Mouse (Mus musculus) CH12.LX (cell line): ENCODE data around the gene Cldn2. TPM values are rescaled to one million over a fixed set of nuclear protein-coding genes. Genes with fewer than 3 reads are reported as not detected.
A peak's percentile ranks its signal among the peaks of the same experiment; 100 is the strongest.

Source experiments
- DNase-seq: peaks from one replicate; pipeline ENCODE4 v3.0.0-alpha.2; 2013; ENCODE audit errors: extremely low read depth
- H3K27ac ChIP-seq: 2 replicates; pipeline ENCODE4 v1.5.1; 2012; ENCODE audit warnings: low read depth, mild to moderate bottlenecking, control low read depth, moderate library complexity; ENCODE audit not compliant: insufficient read depth
- H3K27me3 ChIP-seq: replicated peaks from 2 replicates; pipeline ENCODE3; 2012; ENCODE audit warnings: inconsistent platforms
- H3K36me3 ChIP-seq, 2 experiments: replicated peaks in 1 of 2; 2 replicates each; pipeline versions ENCODE3 to v1.6.1; 2012; ENCODE audit warnings: inconsistent platforms in 1 of 2, low read length in 1 of 2, mild to moderate bottlenecking in 1 of 2, mixed read lengths in 1 of 2, moderate library complexity in 1 of 2; ENCODE audit not compliant: control insufficient read depth in 1 of 2, insufficient read depth in 1 of 2
- H3K4me1 ChIP-seq, 2 experiments: 2 replicates each; pipeline ENCODE4 v1.6.1; 2012; ENCODE audit warnings: inconsistent platforms in 1 of 2, moderate library complexity in 1 of 2; ENCODE audit not compliant: insufficient read depth in 2 of 2, control insufficient read depth in 1 of 2
- H3K4me2 ChIP-seq: 2 replicates; pipeline ENCODE4 v1.6.1; 2012; ENCODE audit warnings: low read depth, mild to moderate bottlenecking, control low read depth; ENCODE audit not compliant: poor library complexity, insufficient read depth, severe bottlenecking
- H3K4me3 ChIP-seq, 3 experiments: fragments of 150-350 bp in 1 of 3; sonication (generic) in 1 of 3; replicated peaks in 1 of 3; 2 replicates each; pipeline versions ENCODE3 to v1.5.1; 2011 to 2012; ENCODE audit warnings: low read depth in 2 of 3, low read length in 2 of 3, mild to moderate bottlenecking in 2 of 3, moderate library complexity in 2 of 3, control low read depth in 1 of 3, improper control_type of control experiment in 1 of 3, inconsistent platforms in 1 of 3, mixed read lengths in 1 of 3; ENCODE audit not compliant: poor library complexity in 1 of 3
- H3K79me2 ChIP-seq: replicated peaks from 2 replicates; pipeline ENCODE4 v1.6.1; 2012; ENCODE audit warnings: mild to moderate bottlenecking, moderate library complexity; ENCODE audit not compliant: control insufficient read depth, poor library complexity, insufficient read depth, severe bottlenecking; ENCODE audit errors: extremely low read depth
- H3K9ac ChIP-seq: 2 replicates; pipeline ENCODE4 v1.6.1; 2012; ENCODE audit warnings: low read depth, mild to moderate bottlenecking, control low read depth, moderate library complexity; ENCODE audit not compliant: insufficient read depth
- H3K9me3 ChIP-seq: replicated peaks from 2 replicates; pipeline ENCODE3; 2012; ENCODE audit warnings: low read length, inconsistent platforms, mixed read lengths
- CHD2 ChIP-seq: IDR thresholded peaks from 2 replicates; pipeline ENCODE4 v1.6.1; 2011; ENCODE audit warnings: low read length, improper control_type of control experiment
- CTCF ChIP-seq, 2 experiments: IDR thresholded peaks in 1 of 2; conservative IDR thresholded peaks in 1 of 2; 2 replicates each; pipeline ENCODE4 v1.5.1; 2011 to 2012; ENCODE audit warnings: low read depth in 2 of 2, low read length in 2 of 2, improper control_type of control experiment in 1 of 2, inconsistent platforms in 1 of 2, mild to moderate bottlenecking in 1 of 2, moderate library complexity in 1 of 2
- E2F4 ChIP-seq: IDR thresholded peaks from 2 replicates; pipeline ENCODE4 v1.6.1; 2011; ENCODE audit warnings: low read depth, low read length, improper control_type of control experiment; ENCODE audit not compliant: insufficient replicate concordance
- ELF1 ChIP-seq: IDR thresholded peaks from 2 replicates; pipeline ENCODE4 v1.6.1; 2014; ENCODE audit warnings: low read depth, mild to moderate bottlenecking, inconsistent platforms, low read length, improper control_type of control experiment
- GABPA ChIP-seq: IDR thresholded peaks from 2 replicates; pipeline ENCODE4 v1.6.1; 2012; ENCODE audit warnings: low read depth, low read length, improper control_type of control experiment, inconsistent platforms; ENCODE audit not compliant: insufficient replicate concordance
- HCFC1 ChIP-seq: IDR thresholded peaks from 2 replicates; pipeline ENCODE4 v1.6.1; 2012; ENCODE audit warnings: low read depth, mild to moderate bottlenecking, inconsistent platforms, low read length, improper control_type of control experiment
- JUND ChIP-seq: conservative IDR thresholded peaks from 2 replicates; pipeline ENCODE4 v1.6.1; 2011; ENCODE audit warnings: low read depth, low read length, improper control_type of control experiment
- KAT2A ChIP-seq: IDR thresholded peaks from 2 replicates; pipeline ENCODE4 v1.6.1; 2012; ENCODE audit warnings: low read length, improper control_type of control experiment, inconsistent platforms; ENCODE audit not compliant: insufficient replicate concordance
- MAX ChIP-seq: IDR thresholded peaks from 2 replicates; pipeline ENCODE4 v1.6.1; 2011; ENCODE audit warnings: low read length, improper control_type of control experiment
- MEF2A ChIP-seq: IDR thresholded peaks from 2 replicates; pipeline ENCODE4 v1.6.1; 2014; ENCODE audit warnings: low read depth, mild to moderate bottlenecking, inconsistent platforms, low read length, improper control_type of control experiment, borderline replicate concordance
- MXI1 ChIP-seq: IDR thresholded peaks from 2 replicates; pipeline ENCODE4 v1.6.1; 2011; ENCODE audit warnings: mild to moderate bottlenecking, low read depth, low read length, improper control_type of control experiment
- NELFE ChIP-seq: IDR thresholded peaks from 2 replicates; pipeline ENCODE4 v1.6.1; 2011; ENCODE audit warnings: low read depth, low read length, improper control_type of control experiment
- NRF1 ChIP-seq: IDR thresholded peaks from 2 replicates; pipeline ENCODE4 v1.6.1; 2014; ENCODE audit warnings: low read depth, mild to moderate bottlenecking, inconsistent platforms, low read length, improper control_type of control experiment, moderate library complexity
- PAX5 ChIP-seq: IDR thresholded peaks from 2 replicates; pipeline ENCODE4 v1.6.1; 2012; ENCODE audit warnings: low read length, inconsistent platforms, mixed read lengths
- RAD21 ChIP-seq: IDR thresholded peaks from 2 replicates; pipeline ENCODE4 v1.6.1; 2011; ENCODE audit warnings: low read depth, mild to moderate bottlenecking, low read length, improper control_type of control experiment, moderate library complexity
- SMC3 ChIP-seq: IDR thresholded peaks from 2 replicates; pipeline ENCODE4 v1.6.1; 2011; ENCODE audit warnings: low read depth, low read length, improper control_type of control experiment
- USF1 ChIP-seq: IDR thresholded peaks from 2 replicates; pipeline ENCODE4 v1.6.1; 2014; ENCODE audit warnings: low read depth, mild to moderate bottlenecking, inconsistent platforms, low read length, improper control_type of control experiment
- USF2 ChIP-seq: conservative IDR thresholded peaks from 2 replicates; pipeline ENCODE4 v1.6.1; 2011; ENCODE audit warnings: low read depth, low read length, improper control_type of control experiment
- ZC3H11A ChIP-seq: IDR thresholded peaks from 2 replicates; pipeline ENCODE4 v1.6.1; 2012; ENCODE audit warnings: low read depth, mild to moderate bottlenecking, inconsistent platforms, low read length, improper control_type of control experiment
- ZKSCAN1 ChIP-seq: IDR thresholded peaks from 2 replicates; pipeline ENCODE4 v1.6.1; 2012; ENCODE audit warnings: low read depth, inconsistent platforms, low read length, improper control_type of control experiment, borderline replicate concordance
- ZMIZ1 ChIP-seq: IDR thresholded peaks from 2 replicates; pipeline ENCODE4 v1.6.1; 2012; ENCODE audit warnings: low read depth, mild to moderate bottlenecking, inconsistent platforms, low read length, improper control_type of control experiment
- ZNF384 ChIP-seq: IDR thresholded peaks from 2 replicates; pipeline ENCODE4 v1.6.1; 2012; ENCODE audit warnings: low read depth, low read length, improper control_type of control experiment, inconsistent platforms
- dilution Hi-C: fragments of 300-500 bp; cut with MboI; formaldehyde crosslinking; loops from 2 replicates; pipeline ENCODE4 v1.14.3; 2020; ENCODE audit warnings: low sequenced_read_pairs; ENCODE audit not compliant: extremely low pct_unique_long_range_greater_than_20kb, extremely low pct_ligation_motif_present
- in situ Hi-C: fragments of 300-500 bp; cut with MboI; formaldehyde crosslinking; loops from 3 replicates; pipeline ENCODE4 v1.14.3; 2019; ENCODE audit warnings: low sequenced_read_pairs, low pct_ligation_motif_present, low pct_unique_long_range_greater_than_20kb, mixed read lengths
- polyA plus RNA-seq: library from polyadenylated mRNA; unstranded; fragments of >175 nt; gene quantifications from 2 replicates; pipeline ENCODE4 v1.2.1, GENCODE M21; 2012; ENCODE audit warnings: low read depth; ENCODE audit not compliant: insufficient read length
- total RNA-seq, 2 experiments: library from RNA; depleted of rRNA; stranded (reverse); fragments of 300-350 nt in 1 of 2; fragments of >200 nt in 1 of 2; gene quantifications; 2 replicates each; pipeline ENCODE4 v1.2.3; 2012 to 2014

The Cldn2 gene
- total and polyA plus RNA-seq, 3 experiments, result 0.07 TPM; not detected in 2

DNA sequence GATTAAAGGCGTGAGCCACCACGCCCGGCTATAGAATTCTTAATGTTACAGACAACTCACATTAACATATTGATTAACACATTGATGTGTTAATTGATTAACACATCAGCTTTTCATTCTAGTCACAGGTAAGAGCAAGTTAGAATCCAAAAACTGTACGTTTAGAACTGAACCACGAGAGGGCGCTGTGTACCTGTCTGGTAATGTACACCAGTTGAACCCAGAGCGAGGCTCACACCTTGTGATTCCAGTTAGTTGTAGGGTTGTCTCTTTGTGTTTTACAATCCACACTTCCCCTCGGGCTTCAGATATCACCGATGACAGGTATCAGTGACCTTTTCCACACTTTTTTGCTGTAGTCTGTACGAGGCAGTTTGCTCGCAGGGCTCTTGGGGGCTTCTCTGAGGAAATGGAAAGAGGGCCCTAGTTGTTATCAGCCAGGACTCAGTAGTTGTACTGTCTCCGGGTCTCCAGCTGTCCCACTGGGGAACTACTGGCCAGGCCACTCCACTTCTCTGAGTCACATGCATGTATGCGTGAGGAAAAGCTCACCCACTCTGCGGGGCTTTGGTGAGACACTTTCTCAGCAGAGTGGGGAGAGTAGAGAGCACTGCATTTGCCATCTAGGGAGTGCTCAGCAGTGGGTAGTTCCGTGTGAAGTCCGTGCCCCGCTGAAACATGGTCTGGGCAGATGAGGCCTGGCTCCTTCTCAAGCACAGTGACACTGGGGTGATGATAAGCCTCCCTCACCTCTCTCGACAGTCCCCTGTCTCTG is 26.1 kb upstream of the Cldn2 start:
- no peaks in the 10 kb centered on the region for H3K36me3 ChIP-seq
- H3K9me3 ChIP-seq, result no peaks in the 10 kb centered on the region
- H3K79me2 ChIP-seq, result no peaks in the 10 kb centered on the region
- in situ Hi-C loops, result loop anchor here (10.0 kb wide), 1 partner anchor 60 kb away; no protein-coding TSS in a partner anchor
- dilution Hi-C loops, result no loop called here
- no peak for TF ChIP-seq ZMIZ1
- TF ChIP-seq CTCF (conservative IDR thresholded peaks at IDR 0.05 in 1 of 2, IDR thresholded peaks at IDR 0.05 in 1 of 2; ENCODE audit: low read depth in 2 of 2, low read length in 2 of 2), result peak; percentile 48 to 76
- TF ChIP-seq SMC3, result peak; percentile 77
- peak; percentile 79 for TF ChIP-seq RAD21
- TF ChIP-seq MXI1, result no peak
- no peak for TF ChIP-seq MEF2A
- H3K4me1 ChIP-seq, result no peaks in the 10 kb centered on the region
- H3K4me2 ChIP-seq, result no peak overlapping the region
- no peak overlapping the region for H3K4me3 ChIP-seq
- DNase-seq, result peak; percentile 49
- no peak overlapping the region for H3K9ac ChIP-seq
- H3K27ac ChIP-seq, result no peak overlapping the region
- no peaks in the 10 kb centered on the region for H3K27me3 ChIP-seq

DNA sequence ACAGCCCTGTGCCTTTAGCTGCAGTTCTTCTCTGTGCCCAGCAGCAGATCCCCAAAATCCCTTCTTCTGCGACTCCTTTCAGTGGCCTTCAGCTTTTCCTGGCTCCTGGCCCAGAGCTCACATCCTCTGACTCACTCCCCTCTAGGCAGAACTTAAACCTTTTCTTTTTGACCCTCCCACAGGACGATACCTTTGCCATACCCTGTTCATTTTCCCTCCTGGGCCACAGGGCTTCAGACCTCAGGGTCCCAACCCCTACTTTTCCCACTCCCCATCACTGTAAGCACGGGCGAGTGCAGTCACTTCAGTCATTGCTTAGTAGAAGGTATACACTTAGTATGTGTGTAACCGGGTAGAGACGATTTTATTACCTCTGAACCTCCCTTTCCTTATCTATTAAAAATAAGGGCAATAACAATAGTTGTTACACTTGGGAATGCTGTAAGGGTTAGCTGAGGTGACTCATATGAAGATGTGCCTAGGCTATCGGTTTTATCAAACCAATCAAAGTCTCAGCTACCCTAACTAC is 25.5 kb upstream of the Cldn2 start:
- dilution Hi-C loops, result no loop called here
- H3K4me2 ChIP-seq, result no peak overlapping the region
- H3K4me3 ChIP-seq, result no peak overlapping the region

More for the DNA sequence above, 25.5 kb upstream of the Cldn2 start:
- in situ Hi-C loops, result loop anchor here (10.0 kb wide), 1 partner anchor 60 kb away; no protein-coding TSS in a partner anchor
- no peak overlapping the region for H3K9ac ChIP-seq
- TF ChIP-seq PAX5, result no peak
- TF ChIP-seq NRF1, result no peak
- TF ChIP-seq MXI1, result no peak
- TF ChIP-seq KAT2A, result no peak
- TF ChIP-seq MEF2A, result no peak
- TF ChIP-seq ZC3H11A, result no peak
- TF ChIP-seq ZNF384, result no peak
- TF ChIP-seq E2F4, result no peak
- TF ChIP-seq GABPA, result no peak
- TF ChIP-seq MAX, result no peak
- TF ChIP-seq JUND, result no peak
- no peak for TF ChIP-seq USF2
- TF ChIP-seq ELF1, result no peak
- TF ChIP-seq ZKSCAN1, result no peak
- TF ChIP-seq NELFE, result no peak
- TF ChIP-seq HCFC1, result no peak
- no peak for TF ChIP-seq CHD2
- no peak for TF ChIP-seq USF1
- TF ChIP-seq CTCF (conservative IDR thresholded peaks at IDR 0.05 in 1 of 2, IDR thresholded peaks at IDR 0.05 in 1 of 2; ENCODE audit: low read depth in 2 of 2, low read length in 2 of 2), result no peak
- TF ChIP-seq, all 38 proteins: peak for 0
- Histone ChIP-seq H3K27ac (no peak overlapping the region), H3K4me1 (no peaks in the 10 kb centered on the region), H3K79me2 (no peaks in the 10 kb centered on the region), H3K9me3 (no peaks in the 10 kb centered on the region), H3K36me3 (no peaks in the 10 kb centered on the region), H3K27me3 (no peaks in the 10 kb centered on the region)
- no peak for DNase-seq
